Mouse (Mus musculus): ENCODE measurements around the gene Papss2.

The Papss2 gene

GRCm38 (mm10) chr19:32599436-32599835 is 3.8 kb downstream of the Papss2 start:
- DNase-seq (ENCODE audit: low read depth) = no peak

- no peak for DNase-seq (ENCODE audit: low read depth)
These were observed 5.6 kb downstream of the Papss2 start for GRCm38 (mm10) chr19:32601033-32601770.

- no peak for DNase-seq (ENCODE audit: low read depth)
These were observed 7.9 kb downstream of the Papss2 start for GRCm38 (mm10) chr19:32603466-32603865.

- no peak for DNase-seq (ENCODE audit: low read depth)
These were observed 8.5 kb downstream of the Papss2 start for GRCm38 (mm10) chr19:32604127-32604526.

GRCm38 (mm10) chr19:32604563-32605252 is 9.1 kb downstream of the Papss2 start:
- no peak for DNase-seq (ENCODE audit: low read depth)

GRCm38 (mm10) chr19:32606227-32606827 is 10.7 kb downstream of the Papss2 start:
- no peak for DNase-seq (ENCODE audit: low read depth)

- no peak for DNase-seq (ENCODE audit: low read depth)
These were observed 11.4 kb downstream of the Papss2 start for GRCm38 (mm10) chr19:32607036-32607435.

GRCm38 (mm10) chr19:32611386-32612092 is 15.9 kb downstream of the Papss2 start:
- no peak for DNase-seq (ENCODE audit: low read depth)

- no peak for DNase-seq (ENCODE audit: low read depth)
These were observed 18.6 kb downstream of the Papss2 start for GRCm38 (mm10) chr19:32614046-32614771.

GRCm38 (mm10) chr19:32614772-32615099 is 19.1 kb downstream of the Papss2 start:
- no peak for DNase-seq (ENCODE audit: low read depth)

- no peak for DNase-seq (ENCODE audit: low read depth)
These were observed 21.1 kb downstream of the Papss2 start for GRCm38 (mm10) chr19:32616646-32617045.

- DNase-seq (ENCODE audit: low read depth) = no peak
These were observed 24.1 kb downstream of the Papss2 start for GRCm38 (mm10) chr19:32619739-32620138.

- DNase-seq (ENCODE audit: low read depth) = no peak
These were observed 25.4 kb downstream of the Papss2 start for GRCm38 (mm10) chr19:32620859-32621445.

- DNase-seq (ENCODE audit: low read depth) = no peak
These were observed 26.6 kb downstream of the Papss2 start for GRCm38 (mm10) chr19:32622142-32622541.

- DNase-seq (ENCODE audit: low read depth) = no peak
These were observed 31.3 kb downstream of the Papss2 start for GRCm38 (mm10) chr19:32626768-32627331.

GRCm38 (mm10) chr19:32627631-32628030 is 32.0 kb downstream of the Papss2 start:
- no peak for DNase-seq (ENCODE audit: low read depth)

GRCm38 (mm10) chr19:32628572-32629132 is 33.1 kb downstream of the Papss2 start:
- DNase-seq (ENCODE audit: low read depth) = no peak

GRCm38 (mm10) chr19:32634916-32635315 is 39.3 kb downstream of the Papss2 start:
- no peak for DNase-seq (ENCODE audit: low read depth)

- DNase-seq (ENCODE audit: low read depth) = no peak
These were observed 42.0 kb downstream of the Papss2 start for GRCm38 (mm10) chr19:32637357-32638275.

All from c-Kit-positive CD71-positive TER-119-negative erythroid progenitor cells, embryonic 14.5 days (primary cell).